Comparison of ENCODE assay signal across 8 mouse cellular contexts in genomic region chr11:97694921-97695711, GRCm38 (mm10). TPM values are rescaled to one million over a fixed set of nuclear protein-coding genes. Genes with fewer than 3 reads are reported as not detected.
DNase-seq lines count a peak whose midpoint lies in the region; ATAC-seq lines count a peak whose summit lies in the region.

No protein-coding gene starts in this region.

- H3K9ac ChIP-seq in embryonic facial prominence, embryonic 11.5 days (replicated peaks; ENCODE audit: low read length) = peak overlapping the region; percentile 22; the same call in 1 of the 2 replicates
- H3K9ac ChIP-seq in heart, embryonic 14.5 days (ENCODE audit: low read length) = peak overlapping the region; percentile 56
- H3K9ac ChIP-seq in neural tube, embryonic 12.5 days = peak overlapping the region; percentile 39; the same call in 1 of the 2 replicates

- H3K27me3 ChIP-seq in embryonic facial prominence, embryonic 11.5 days (ENCODE audit: control insufficient read depth, insufficient read depth, low read length) = no peaks in the 10 kb centered on the region
- H3K27me3 ChIP-seq in heart, embryonic 14.5 days (ENCODE audit: control insufficient read depth, insufficient read depth, low read length) = no peaks in the 10 kb centered on the region
- H3K27me3 ChIP-seq in neural tube, embryonic 12.5 days (replicated peaks) = no peaks in the 10 kb centered on the region

- no peak overlapping the region for H3K27ac ChIP-seq in embryonic facial prominence, embryonic 11.5 days (replicated peaks; ENCODE audit: low read depth, low read length)
- H3K27ac ChIP-seq in heart, embryonic 14.5 days (replicated peaks in 1 of 2; ENCODE audit: control insufficient read depth in 1 of 2, insufficient read depth in 1 of 2, low read depth in 2 of 2, low read length in 2 of 2) = peak overlapping the region; percentile 59 to 61
- peak overlapping the region; percentile 51 for H3K27ac ChIP-seq in neural tube, embryonic 12.5 days

- DNase-seq in left cerebral cortex, postnatal 10 days (ENCODE audit: extremely low spot score in 1 of 2, low spot score in 2 of 2) = peak; percentile 58 to 75
- DNase-seq in left cerebral cortex, adult 18-20 months (ENCODE audit: low spot score in 2 of 2) = no peak
- DNase-seq in embryonic facial prominence, embryonic 11.5 days (ENCODE audit: low spot score) = peak; percentile 74
- peak; percentile 53 to 56 for DNase-seq in layer of hippocampus, postnatal 36 days
- DNase-seq in c-Kit-positive CD71-positive TER-119-positive erythroid progenitor cells, embryonic 14.5 days (ENCODE audit: low spot score) = no peak

- intact Hi-C loops in left cerebral cortex, postnatal 10 days (cut with DNase I) = loop anchor here (5.0 kb wide), 3 partner anchors 33 to 203 kb away; partner anchors contain the start of gene Mllt6

- no peaks in the 10 kb centered on the region for H3K9me3 ChIP-seq in embryonic facial prominence, embryonic 11.5 days (replicated peaks; ENCODE audit: control insufficient read depth, low read length)
- H3K9me3 ChIP-seq in heart, embryonic 14.5 days (ENCODE audit: control insufficient read depth, low read length) = no peaks in the 10 kb centered on the region
- no peaks in the 10 kb centered on the region for H3K9me3 ChIP-seq in neural tube, embryonic 12.5 days

- H3K4me1 ChIP-seq in embryonic facial prominence, embryonic 11.5 days (ENCODE audit: control insufficient read depth, insufficient read depth, low read length) = peaks cover 15% of the 10 kb centered on the region
- H3K4me1 ChIP-seq in heart, embryonic 14.5 days (ENCODE audit: control insufficient read depth in 2 of 2, insufficient read depth in 2 of 2, low read length in 2 of 2) = peaks cover 29 to 44% of the 10 kb centered on the region in 2 experiments
- H3K4me1 ChIP-seq in neural tube, embryonic 12.5 days = peaks cover 48% of the 10 kb centered on the region

- peak overlapping the region; percentile 16; the same call in 1 of the 2 replicates for H3K4me2 ChIP-seq in embryonic facial prominence, embryonic 11.5 days (ENCODE audit: low read depth, low read length)
- peak overlapping the region; percentile 23; the same call in 1 of the 2 replicates for H3K4me2 ChIP-seq in heart, embryonic 14.5 days (ENCODE audit: low read length)
- peak overlapping the region; percentile 81 for H3K4me2 ChIP-seq in neural tube, embryonic 12.5 days (replicated peaks)

- H3K4me3 ChIP-seq in embryonic facial prominence, embryonic 11.5 days (ENCODE audit: low read depth, low read length) = no peak overlapping the region; the same call in 1 of the 2 replicates
- no peak overlapping the region for H3K4me3 ChIP-seq in heart, embryonic 14.5 days (ENCODE audit: control insufficient read depth in 1 of 2, insufficient read depth in 1 of 2, low read depth in 1 of 2, low read length in 2 of 2)
- no peak overlapping the region for H3K4me3 ChIP-seq in neural tube, embryonic 12.5 days

- peaks cover 17% of the 10 kb centered on the region for H3K36me3 ChIP-seq in embryonic facial prominence, embryonic 11.5 days (replicated peaks; ENCODE audit: control insufficient read depth, insufficient read depth, low read depth, low read length)
- H3K36me3 ChIP-seq in heart, embryonic 14.5 days (ENCODE audit: control insufficient read depth, insufficient read depth, low read length) = peaks cover 32% of the 10 kb centered on the region
- H3K36me3 ChIP-seq in neural tube, embryonic 12.5 days = peaks cover 33% of the 10 kb centered on the region

- 60% methylated on average over 17 of the region's 17 CpGs for WGBS in embryonic facial prominence, embryonic 11.5 days
- WGBS in heart, embryonic 14.5 days = 59% methylated on average over 17 of the region's 17 CpGs
- 63% methylated on average over 17 of the region's 17 CpGs for WGBS in neural tube, embryonic 12.5 days

- ATAC-seq in embryonic facial prominence, embryonic 11.5 days (replicated peaks; ENCODE audit: insufficient number of reproducible peaks, low FRiP score, low TSS enrichment, low read depth) = no peak
- no peak for ATAC-seq in heart, embryonic 14.5 days (ENCODE audit: insufficient number of reproducible peaks, insufficient read depth, low FRiP score, low read depth)
- no peak for ATAC-seq in neural tube, embryonic 12.5 days (ENCODE audit: low FRiP score, low read depth)
- ATAC-seq in erythroblast, adult 5-6 weeks (replicated peaks; ENCODE audit: low FRiP score, poor library complexity, severe bottlenecking) = no peak

RNA-seq across cellular contexts. Expression of gene Pcgf2, which starts 5.2 kb away (rescaled TPM):
- 10 to 100 TPM; 48.3 to 51.6 TPM for total RNA-seq in left cerebral cortex, postnatal 10 days (2021)
- 10 to 100 TPM; 32.4 to 35.2 TPM for total RNA-seq in left cerebral cortex, adult 18-20 months (2021)
- polyA plus RNA-seq in embryonic facial prominence, embryonic 11.5 days (2014; fragmentation: Nextera tagmentation; extraction: Ambion mirVana) = 18.0 and 21.8 TPM in 2 replicates
- polyA plus RNA-seq in heart, embryonic 14.5 days (2014; fragmentation: Nextera tagmentation; extraction: Ambion mirVana) = 12.5 and 14.5 TPM in 2 replicates
- total RNA-seq in layer of hippocampus, postnatal 36 days (2021) = 10 to 100 TPM; 23.5 to 30.6 TPM
- polyA plus RNA-seq in neural tube, embryonic 12.5 days (2016; fragmentation: Nextera tagmentation; extraction: Ambion mirVana) = 19.9 and 21.1 TPM in 2 replicates
- total RNA-seq in erythroblast, adult 5-6 weeks (2015; ENCODE audit: low replicate concordance) = 0.77 TPM in 1 of 2 replicates, not detected in the other
- not detected in 2 replicates for total RNA-seq in erythroblast, adult 5-6 weeks (2017; ENCODE audit: low replicate concordance)

RNA-seq across cellular contexts. Expression of gene Psmb3, which starts 8.1 kb away (rescaled TPM):
- 100 to 1,000 TPM; 153 to 159 TPM for total RNA-seq in left cerebral cortex, postnatal 10 days (2021)
- 100 to 1,000 TPM; 122 to 128 TPM for total RNA-seq in left cerebral cortex, adult 18-20 months (2021)
- 476 and 532 TPM in 2 replicates for polyA plus RNA-seq in embryonic facial prominence, embryonic 11.5 days (2014; fragmentation: Nextera tagmentation; extraction: Ambion mirVana)
- polyA plus RNA-seq in heart, embryonic 14.5 days (2014; fragmentation: Nextera tagmentation; extraction: Ambion mirVana) = 430 and 441 TPM in 2 replicates
- total RNA-seq in layer of hippocampus, postnatal 36 days (2021) = 100 to 1,000 TPM; 125 to 129 TPM
- polyA plus RNA-seq in neural tube, embryonic 12.5 days (2016; fragmentation: Nextera tagmentation; extraction: Ambion mirVana) = 453 and 497 TPM in 2 replicates
- 32.4 and 40.3 TPM in 2 replicates for total RNA-seq in erythroblast, adult 5-6 weeks (2015; ENCODE audit: low replicate concordance)
- 37.0 and 48.2 TPM in 2 replicates for total RNA-seq in erythroblast, adult 5-6 weeks (2017; ENCODE audit: low replicate concordance)

RNA-seq across cellular contexts. Expression of gene Cisd3, which starts 9.5 kb away (rescaled TPM):
- 10 to 100 TPM; 34.6 to 37.8 TPM for total RNA-seq in left cerebral cortex, postnatal 10 days (2021)
- total RNA-seq in left cerebral cortex, adult 18-20 months (2021) = 10 to 100 TPM; 54.7 to 57.2 TPM
- polyA plus RNA-seq in embryonic facial prominence, embryonic 11.5 days (2014; fragmentation: Nextera tagmentation; extraction: Ambion mirVana) = 11.8 TPM in 2 replicates
- polyA plus RNA-seq in heart, embryonic 14.5 days (2014; fragmentation: Nextera tagmentation; extraction: Ambion mirVana) = 52.6 and 63.2 TPM in 2 replicates
- 10 to 100 TPM; 52.8 to 58.2 TPM for total RNA-seq in layer of hippocampus, postnatal 36 days (2021)
- polyA plus RNA-seq in neural tube, embryonic 12.5 days (2016; fragmentation: Nextera tagmentation; extraction: Ambion mirVana) = 17.8 and 25.6 TPM in 2 replicates
- 2.3 TPM in 1 of 2 replicates, not detected in the other for total RNA-seq in erythroblast, adult 5-6 weeks (2015; ENCODE audit: low replicate concordance)
- total RNA-seq in erythroblast, adult 5-6 weeks (2017; ENCODE audit: low replicate concordance) = 1.7 TPM in 1 of 2 replicates, not detected in the other

RNA-seq across cellular contexts. Expression of gene Mllt6, which starts 31.9 kb away (rescaled TPM):
- 10 to 100 TPM; 66.9 to 71.6 TPM for total RNA-seq in left cerebral cortex, postnatal 10 days (2021)
- total RNA-seq in left cerebral cortex, adult 18-20 months (2021) = 100 to 1,000 TPM; 135 to 149 TPM
- polyA plus RNA-seq in embryonic facial prominence, embryonic 11.5 days (2014; fragmentation: Nextera tagmentation; extraction: Ambion mirVana) = 3.7 and 3.9 TPM in 2 replicates
- 3.2 and 3.3 TPM in 2 replicates for polyA plus RNA-seq in heart, embryonic 14.5 days (2014; fragmentation: Nextera tagmentation; extraction: Ambion mirVana)
- total RNA-seq in layer of hippocampus, postnatal 36 days (2021) = 100 to 1,000 TPM; 105 to 110 TPM
- polyA plus RNA-seq in neural tube, embryonic 12.5 days (2016; fragmentation: Nextera tagmentation; extraction: Ambion mirVana) = 3.0 and 4.0 TPM in 2 replicates
- 1.2 and 1.9 TPM in 2 replicates for total RNA-seq in erythroblast, adult 5-6 weeks (2015; ENCODE audit: low replicate concordance)
- total RNA-seq in erythroblast, adult 5-6 weeks (2017; ENCODE audit: low replicate concordance) = 1.5 and 3.9 TPM in 2 replicates

RNA-seq across cellular contexts. Expression of gene Pip4k2b, which starts 49.4 kb away (rescaled TPM):
- 100 to 1,000 TPM; 146 to 153 TPM for total RNA-seq in left cerebral cortex, postnatal 10 days (2021)
- total RNA-seq in left cerebral cortex, adult 18-20 months (2021) = 100 to 1,000 TPM; 120 to 123 TPM
- 2.6 and 2.8 TPM in 2 replicates for polyA plus RNA-seq in embryonic facial prominence, embryonic 11.5 days (2014; fragmentation: Nextera tagmentation; extraction: Ambion mirVana)
- polyA plus RNA-seq in heart, embryonic 14.5 days (2014; fragmentation: Nextera tagmentation; extraction: Ambion mirVana) = 0.80 and 1.1 TPM in 2 replicates
- total RNA-seq in layer of hippocampus, postnatal 36 days (2021) = 100 to 1,000 TPM; 109 to 112 TPM
- polyA plus RNA-seq in neural tube, embryonic 12.5 days (2016; fragmentation: Nextera tagmentation; extraction: Ambion mirVana) = 3.2 and 3.7 TPM in 2 replicates
- total RNA-seq in erythroblast, adult 5-6 weeks (2015; ENCODE audit: low replicate concordance) = 3.3 and 4.0 TPM in 2 replicates
- total RNA-seq in erythroblast, adult 5-6 weeks (2017; ENCODE audit: low replicate concordance) = 3.6 and 4.5 TPM in 2 replicates

Comparison
In these comparisons a context has a peak if more than half of its experiments do, and no peak if none do; other contexts are left out.
1. DNase-seq: peak in left cerebral cortex, postnatal 10 days (2 of 2), embryonic facial prominence, embryonic 11.5 days (single experiment) and layer of hippocampus, postnatal 36 days (2 of 2); none in left cerebral cortex, adult 18-20 months (0 of 2) and c-Kit-positive CD71-positive TER-119-positive erythroid progenitor cells, embryonic 14.5 days (single experiment).
2. H3K4me2 ChIP-seq: peak in every context shown above with its lines; median percentile 81 in neural tube, embryonic 12.5 days; 23 in heart, embryonic 14.5 days; 16 in embryonic facial prominence, embryonic 11.5 days.
3. RNA of gene Pcgf2, which starts 5.2 kb away (total RNA-seq): 48.3 to 51.6 TPM in left cerebral cortex, postnatal 10 days, 32.4 to 35.2 TPM in left cerebral cortex, adult 18-20 months and 23.5 to 30.6 TPM in layer of hippocampus, postnatal 36 days; 0.77 TPM in erythroblast, adult 5-6 weeks; every median in the first group is over 10 times any median in the second.
4. RNA of gene Cisd3, which starts 9.5 kb away (total RNA-seq): 52.8 to 58.2 TPM in layer of hippocampus, postnatal 36 days, 54.7 to 57.2 TPM in left cerebral cortex, adult 18-20 months and 34.6 to 37.8 TPM in left cerebral cortex, postnatal 10 days; 1.7 to 2.3 TPM in erythroblast, adult 5-6 weeks; every median in the first group is over 10 times any median in the second.
5. Peak in every context shown above with its lines, with median percentiles within 50 percentile points of each other: H3K9ac ChIP-seq.